Mouse (Mus musculus) megakaryocyte-erythroid progenitor cell, adult 5-6 weeks (primary cell): ENCODE results near the gene Erc2. TPM values are rescaled to one million over a fixed set of nuclear protein-coding genes. Genes with fewer than 3 reads are reported as not detected.

ENCODE experiments used
- ATAC-seq: replicated peaks from 2 replicates; pipeline ENCODE4 v1.8.0; 2016; ENCODE audit warnings: mild to moderate bottlenecking, inconsistent platforms; ENCODE audit not compliant: severe bottlenecking, poor library complexity, low FRiP score, low TSS enrichment
- total RNA-seq, 2 experiments: library from RNA; stranded (forward) in 1 of 2; stranded (reverse) in 1 of 2; fragments of 200-1000, 215-1000 nt in 1 of 2; fragments of >200 nt in 1 of 2; fragmentation: Nextera tagmentation in 1 of 2; gene quantifications; 2 replicates each; pipeline ENCODE4 v1.2.3; 2014 to 2017

The Erc2 gene
- total RNA-seq, 2 experiments from 2014 or later, result not detected

DNA sequence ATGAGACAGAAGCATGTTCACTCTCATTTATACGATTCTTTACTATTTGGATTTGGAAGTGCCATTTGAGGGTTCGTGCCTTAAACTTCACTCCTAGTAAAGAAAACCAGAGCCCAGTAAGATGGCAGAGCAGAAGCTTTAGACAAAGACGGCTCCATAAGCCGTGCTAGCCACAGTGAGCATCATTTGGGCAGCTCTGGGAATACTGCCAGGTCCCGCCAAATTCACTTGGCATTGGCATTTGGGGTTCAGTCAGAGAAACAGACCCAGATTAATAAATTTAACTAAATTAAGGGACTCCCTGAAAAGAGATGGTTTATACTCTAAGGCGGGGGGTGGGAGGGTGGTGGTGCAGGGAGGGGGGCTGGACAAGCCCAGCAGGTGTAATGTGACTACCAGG is 401.0 kb downstream of the Erc2 start:
- no peak for ATAC-seq

DNA sequence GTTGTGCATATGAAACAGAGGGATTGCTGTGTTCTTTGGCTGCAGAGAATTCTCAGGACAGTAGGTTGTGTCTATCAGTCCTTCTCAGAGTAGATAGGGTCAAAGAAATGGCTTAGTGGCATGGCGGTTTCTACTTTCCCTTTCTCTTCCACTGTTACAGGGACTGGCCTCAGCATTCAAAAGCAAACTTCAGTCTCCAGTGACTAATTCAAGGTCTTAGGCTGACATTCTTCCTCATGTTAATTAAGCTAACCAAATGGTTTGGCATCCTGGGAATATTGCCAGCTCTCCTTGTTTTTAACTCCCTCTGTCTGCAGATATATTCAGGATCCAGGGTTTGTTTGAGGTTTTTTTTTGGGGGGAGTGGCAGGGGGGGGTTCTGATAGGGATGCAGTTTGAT is 408.6 kb downstream of the Erc2 start:
- ATAC-seq, result no peak

DNA sequence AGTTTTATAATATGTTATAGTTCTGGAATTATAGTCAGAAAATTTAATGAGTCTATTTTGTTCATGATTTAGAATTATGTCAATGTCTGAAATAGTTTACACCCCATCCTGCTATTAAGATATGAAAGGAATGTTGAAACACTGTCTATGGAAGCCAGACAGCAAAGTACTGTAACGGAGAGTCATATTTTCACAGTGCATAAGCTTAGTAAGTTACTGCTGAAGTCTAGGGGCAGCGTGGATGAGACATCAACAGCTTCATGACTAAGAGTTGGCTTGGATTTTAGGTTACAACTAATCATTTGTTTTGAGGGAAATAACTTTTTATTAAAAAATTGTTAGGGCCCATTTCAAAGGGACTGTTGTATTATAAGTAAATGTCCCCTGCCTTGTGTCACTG is 412.8 kb downstream of the Erc2 start:
- no peak for ATAC-seq

DNA sequence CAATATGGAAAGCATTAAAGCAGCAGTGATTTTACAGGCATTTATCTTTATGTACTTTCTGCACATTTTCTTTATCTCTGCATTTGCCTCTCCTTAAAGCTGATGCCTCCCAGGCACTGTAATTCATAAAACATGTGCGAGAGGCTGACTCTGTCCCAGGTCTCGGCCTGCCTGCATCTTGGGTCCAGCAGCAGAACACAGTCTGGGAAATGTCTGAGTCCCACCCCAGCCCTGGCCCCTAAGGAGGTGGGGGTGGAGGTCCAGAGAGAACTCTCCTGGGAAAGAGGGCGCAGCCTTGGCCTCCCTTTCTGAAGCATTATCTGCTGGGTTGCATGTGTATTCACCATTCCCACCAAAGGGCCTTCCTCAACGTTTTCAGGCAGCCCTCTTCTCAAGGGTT is 420.9 kb downstream of the Erc2 start:
- ATAC-seq, result no peak

DNA sequence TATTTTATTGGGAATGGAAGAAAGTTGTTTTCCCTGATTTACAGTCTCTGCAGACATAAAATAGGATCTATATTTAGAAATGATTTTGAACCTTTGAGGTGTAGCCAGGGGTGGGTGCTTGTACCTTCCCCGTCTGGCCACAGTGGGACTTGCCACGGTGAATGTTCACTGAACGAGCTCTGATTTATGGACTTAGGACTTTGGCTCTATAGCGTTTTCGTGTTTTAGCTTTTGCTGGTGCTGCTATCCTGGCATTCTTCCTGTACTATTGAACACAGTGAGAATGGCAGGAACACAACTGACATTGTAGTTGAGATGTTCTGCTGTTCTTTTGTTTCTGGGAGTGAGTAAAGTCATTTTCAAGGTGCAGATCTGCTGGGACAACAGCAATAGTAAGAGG is 429.4 kb downstream of the Erc2 start:
- ATAC-seq, result no peak

DNA sequence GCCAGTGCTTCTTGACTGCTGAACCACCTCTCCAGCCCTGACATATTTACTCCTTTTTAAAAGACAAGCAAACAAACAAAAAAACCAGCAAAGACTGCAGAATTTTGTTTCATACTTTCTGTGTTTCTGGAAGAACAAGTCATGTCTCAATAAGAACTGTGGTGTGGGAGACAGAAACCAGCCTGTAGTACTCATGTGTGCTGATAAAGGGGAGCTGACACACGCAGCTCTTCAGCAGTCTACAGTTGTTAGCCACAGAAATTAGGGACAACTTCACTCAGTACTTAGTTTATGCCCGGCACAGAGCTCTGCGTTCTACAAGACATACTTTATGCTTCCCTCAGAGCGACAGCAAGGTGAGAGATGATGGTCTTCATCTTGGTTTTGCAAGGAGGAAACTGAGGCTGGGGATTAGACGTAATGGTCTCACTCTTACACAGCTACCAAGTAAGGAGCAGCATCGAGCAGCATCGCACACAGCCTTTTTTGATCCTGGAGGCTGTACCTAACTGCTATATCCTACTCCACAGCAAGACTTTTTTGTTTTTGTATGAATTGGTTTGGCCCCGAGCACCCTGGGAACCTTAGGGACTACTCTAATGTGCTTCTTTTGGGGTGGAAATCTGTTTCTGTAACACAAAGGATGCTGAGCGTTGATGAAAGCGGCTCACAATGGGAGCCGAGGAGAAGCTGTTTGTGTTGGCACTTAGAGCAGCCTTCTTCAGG is 435.1 kb downstream of the Erc2 start:
- ATAC-seq, result no peak

DNA sequence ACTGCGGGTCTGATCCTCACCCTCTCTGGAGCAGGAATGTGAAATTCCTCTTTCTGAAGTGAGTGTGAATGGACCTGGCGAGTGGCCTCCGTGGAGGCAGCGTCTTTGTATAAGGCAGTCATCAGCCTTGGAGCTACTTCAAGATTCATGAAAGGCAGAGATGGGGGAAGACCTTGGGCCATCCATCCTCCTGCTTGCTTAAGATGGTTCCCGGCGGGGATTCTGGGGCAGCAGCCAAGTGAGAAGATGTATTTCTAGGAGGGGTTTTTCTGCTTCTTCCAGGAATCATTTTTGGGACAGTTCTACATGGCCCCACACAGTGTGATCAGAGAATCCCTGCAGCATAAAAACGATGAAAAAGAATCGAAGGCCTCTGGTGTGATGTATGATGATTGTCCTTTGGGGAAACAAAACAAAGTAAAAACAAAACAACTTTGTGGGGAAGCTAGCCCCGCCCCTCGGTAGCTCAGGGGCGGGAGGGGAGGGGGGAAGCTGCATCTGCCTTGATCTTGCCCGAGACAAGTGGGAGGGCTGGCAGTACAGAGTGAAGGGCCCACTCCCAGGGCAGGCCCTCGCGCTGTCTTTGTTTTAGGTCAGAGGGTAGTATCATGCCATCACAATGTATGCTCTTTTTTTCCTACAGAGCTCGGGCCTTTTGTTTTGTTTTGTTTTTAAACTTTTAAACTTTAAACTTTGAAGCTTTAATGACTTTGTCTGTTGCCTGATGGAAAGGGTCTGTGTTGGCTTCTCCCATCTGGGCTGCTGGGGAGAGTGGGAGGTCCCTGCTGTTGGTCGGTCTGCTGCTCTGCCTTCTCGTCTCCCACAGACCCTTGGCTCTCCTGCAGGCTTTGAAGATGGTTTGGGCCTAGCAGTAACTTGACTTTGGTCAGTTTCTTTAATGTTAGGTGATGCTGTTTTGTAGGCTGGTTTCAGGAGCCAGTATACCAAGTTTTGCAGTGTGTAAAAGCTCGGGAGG is 435.9 kb downstream of the Erc2 start:
- ATAC-seq, result no peak

DNA sequence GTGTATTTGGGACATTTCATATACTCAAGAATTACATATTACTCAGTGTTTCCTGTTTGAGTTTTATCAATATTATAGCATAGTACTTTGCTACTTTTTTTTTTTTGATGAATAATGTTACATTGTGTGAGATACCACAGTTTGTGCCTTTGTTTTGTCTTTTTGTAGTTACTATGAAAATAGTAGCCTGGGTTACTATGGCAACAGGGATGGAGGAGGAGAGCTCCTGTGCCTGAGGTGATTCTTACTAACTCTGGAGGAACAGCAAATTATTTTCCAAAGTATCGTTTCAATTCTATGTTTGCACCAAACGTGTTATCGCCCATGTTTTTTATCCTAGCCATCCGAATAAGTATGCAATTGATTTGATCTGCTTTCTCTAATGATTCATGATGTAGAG is 438.7 kb downstream of the Erc2 start:
- no peak for ATAC-seq

DNA sequence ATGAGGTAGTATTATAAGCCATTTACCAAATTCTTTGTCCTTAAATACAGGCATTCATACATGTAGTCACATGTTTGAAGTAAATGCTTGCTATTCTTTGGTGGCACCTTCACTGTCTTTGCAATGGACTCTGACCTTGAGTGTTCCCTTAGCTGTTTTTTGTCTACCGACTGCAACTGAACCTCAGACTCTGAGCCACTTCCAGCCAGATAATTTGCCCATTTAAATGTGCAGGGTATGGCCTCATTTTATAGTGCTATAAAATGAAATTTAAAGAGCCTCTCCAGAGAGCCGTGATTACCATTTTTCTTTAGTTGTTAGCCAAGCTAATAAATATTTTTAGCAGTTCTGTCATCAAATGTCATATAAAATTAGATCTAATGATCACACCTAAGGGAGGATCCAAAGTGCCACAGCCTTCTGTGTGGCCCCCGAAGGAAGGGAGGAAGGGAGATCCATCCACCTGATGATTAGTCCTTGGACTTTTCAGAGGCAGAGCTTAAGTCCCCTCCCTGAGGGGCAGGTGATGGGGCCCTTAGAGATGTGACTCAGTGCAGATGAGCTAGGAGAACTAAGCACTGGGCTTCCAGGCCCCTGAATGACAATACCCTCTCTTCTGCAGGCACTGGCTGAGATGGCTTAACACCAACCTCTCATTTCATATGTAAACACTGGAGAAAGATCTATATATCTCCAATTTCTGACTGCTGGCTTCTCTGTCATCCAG is 439.6 kb downstream of the Erc2 start:
- no peak for ATAC-seq

DNA sequence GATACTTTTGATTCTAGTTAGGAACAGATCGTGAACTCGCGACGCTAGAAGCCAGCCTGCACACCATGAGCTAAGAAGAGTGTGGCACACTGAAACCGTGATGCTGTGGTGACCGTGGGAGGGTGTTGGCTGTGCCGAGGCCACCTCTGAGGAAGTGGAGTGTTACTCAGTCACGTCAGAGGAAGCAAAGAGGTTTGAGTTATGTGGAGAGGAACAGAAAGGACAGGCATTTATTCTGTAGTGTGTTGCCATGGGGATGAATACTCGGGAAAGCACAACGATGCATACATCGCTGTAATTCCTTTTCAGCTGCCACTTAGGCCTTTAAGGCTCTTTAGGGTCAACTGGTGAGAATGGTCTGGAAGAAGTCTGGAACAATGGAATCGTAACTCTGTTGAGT is 445.8 kb downstream of the Erc2 start:
- no peak for ATAC-seq

DNA sequence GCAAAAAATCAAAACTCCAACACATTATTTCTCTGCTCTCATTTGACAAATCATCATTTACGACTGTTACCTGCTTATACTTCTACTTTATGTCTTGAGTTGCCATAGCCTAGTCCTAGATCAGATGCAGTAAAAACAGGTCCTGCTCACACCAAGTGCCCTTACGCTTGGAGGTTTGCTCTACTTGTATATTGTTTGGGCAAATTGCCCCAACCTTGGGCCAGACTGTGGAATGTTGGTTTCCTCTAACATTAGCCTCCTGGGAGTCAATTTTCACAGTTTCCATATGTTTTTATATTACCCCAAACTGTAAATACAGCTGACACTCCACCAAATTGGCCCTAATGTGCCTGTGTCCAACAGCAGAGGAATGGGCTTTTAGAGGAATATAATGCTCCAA is 447.6 kb downstream of the Erc2 start:
- no peak for ATAC-seq

DNA sequence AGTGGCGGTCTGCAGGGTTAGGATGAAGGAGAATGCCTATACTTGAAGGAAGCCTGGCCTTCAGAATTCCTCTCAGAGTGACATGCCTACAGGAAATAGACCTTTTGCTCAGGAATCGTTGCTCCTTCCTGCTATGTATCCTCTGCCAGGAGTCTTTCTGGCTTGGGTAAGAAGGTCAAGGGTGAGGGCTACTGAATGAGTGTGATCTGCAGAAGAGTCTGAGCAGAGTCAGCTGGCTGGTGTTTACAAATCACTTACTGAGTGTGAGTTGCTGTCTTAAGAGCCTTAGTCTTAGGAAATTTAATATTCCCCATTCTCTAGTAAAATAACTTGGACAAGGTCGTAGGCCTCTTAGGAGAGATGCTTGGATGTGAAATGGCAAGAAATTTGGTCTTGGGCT is 450.3 kb downstream of the Erc2 start:
- no peak for ATAC-seq

DNA sequence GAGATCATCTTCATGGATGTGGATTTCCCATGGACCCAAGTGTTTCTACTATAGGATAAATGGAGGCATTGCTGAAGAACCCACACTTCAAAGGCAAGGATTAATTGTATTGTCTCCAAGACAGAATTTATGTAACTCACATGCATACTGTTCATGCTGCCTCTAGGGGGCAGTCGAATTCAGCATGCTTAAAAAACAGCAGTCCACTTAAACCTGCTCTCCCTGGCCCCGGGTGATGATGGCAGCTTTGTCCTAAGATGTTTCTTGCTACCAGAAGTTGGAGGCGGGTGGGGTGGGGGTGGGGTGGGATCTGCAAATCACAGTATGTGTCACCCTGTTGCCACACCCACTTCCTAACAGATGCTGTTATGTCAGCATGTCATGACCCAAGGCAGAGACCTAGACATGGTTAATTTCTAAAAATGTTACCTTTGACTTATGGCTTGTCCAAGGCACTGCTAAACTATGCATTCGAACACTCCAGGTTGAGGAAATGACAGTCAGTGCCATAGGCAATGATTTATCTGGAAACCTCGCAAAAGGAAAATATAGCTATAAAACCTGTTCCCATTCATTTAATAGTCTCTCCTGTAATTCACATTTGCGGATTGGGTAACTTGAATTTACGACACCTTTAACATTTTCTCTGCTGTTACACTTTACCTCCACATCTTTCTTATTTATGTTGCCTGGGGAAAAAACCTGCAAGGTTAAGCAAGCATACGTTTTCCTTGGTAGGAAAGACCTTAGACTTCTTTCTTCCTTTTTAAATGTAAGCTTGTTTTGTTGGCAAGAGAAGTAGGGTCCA is 467.6 kb downstream of the Erc2 start:
- no peak for ATAC-seq

DNA sequence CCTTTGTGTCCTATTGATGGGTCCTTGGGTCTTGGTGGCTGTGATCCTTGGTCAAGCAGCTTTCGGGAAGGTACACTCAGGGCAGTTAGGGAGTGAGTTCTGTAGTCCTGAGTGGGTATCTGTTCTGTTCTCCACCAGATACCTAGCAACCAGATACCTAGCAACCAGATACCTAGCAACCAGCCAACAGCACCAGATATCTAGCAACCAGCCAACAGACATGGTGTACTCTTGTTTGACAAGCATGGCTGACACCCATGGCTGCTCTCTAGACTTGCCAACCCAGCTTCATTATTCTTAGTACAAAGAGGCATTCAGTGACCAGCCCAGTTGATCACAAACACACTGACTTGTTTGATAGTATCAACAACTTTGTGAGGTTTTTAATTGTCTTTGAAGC is 469.1 kb downstream of the Erc2 start:
- ATAC-seq, result no peak

DNA sequence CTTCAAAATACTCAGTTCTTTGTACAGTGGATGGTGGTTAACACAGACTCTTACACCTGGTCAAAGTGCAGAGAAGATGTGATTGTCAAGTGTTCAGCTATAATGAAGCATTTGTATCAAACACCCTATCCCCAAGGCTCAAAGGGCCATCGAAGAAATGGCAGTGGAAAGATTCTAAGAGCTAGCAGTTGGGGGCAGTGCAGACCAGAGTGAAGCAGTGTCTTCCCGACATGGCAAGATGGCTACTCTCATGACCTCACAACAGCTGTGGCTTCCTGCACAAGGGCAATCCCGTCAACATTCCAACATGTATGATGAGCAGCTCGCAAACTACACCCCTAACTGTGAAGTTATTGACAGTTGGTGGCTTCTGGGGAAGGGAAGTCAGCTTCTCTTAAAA is 471.0 kb downstream of the Erc2 start:
- ATAC-seq, result no peak

DNA sequence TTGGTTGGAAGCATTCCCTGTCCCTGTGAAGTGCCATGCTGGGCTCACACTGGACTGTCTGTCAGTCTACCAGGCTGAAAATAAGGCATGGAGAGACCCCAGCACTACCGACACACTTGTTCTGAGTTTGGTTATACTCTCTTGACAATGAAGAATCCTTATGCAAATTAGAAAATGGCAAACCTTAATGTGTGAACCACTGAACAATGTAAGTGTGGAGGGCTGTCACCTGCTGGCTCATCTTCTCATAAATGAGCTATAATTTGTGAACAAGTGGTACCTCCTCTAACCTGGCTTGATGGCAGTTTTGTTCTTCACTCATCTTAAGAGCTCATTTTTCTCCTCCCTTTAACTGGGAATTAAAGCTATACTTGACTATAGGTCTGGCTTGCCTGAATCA is 471.7 kb downstream of the Erc2 start:
- ATAC-seq, result no peak

DNA sequence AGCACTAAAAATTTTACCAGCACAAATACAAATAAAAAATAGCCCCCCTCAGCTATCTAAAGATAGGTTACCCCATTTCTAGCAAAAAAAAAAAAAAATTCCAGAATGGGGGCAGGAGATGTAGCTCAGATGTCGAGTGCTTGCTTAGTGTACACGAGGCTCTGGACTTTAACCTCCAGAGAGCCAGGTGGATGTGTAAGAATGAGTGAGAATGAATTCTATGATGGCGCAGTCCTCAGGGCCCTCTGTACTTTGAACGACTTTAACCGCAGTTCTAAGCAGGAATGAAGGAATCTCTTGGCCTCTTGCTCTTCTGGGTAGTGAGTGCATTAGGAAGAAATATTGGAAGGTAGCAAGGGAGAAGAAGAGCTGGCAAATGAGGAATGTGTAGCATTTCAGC is 476.9 kb downstream of the Erc2 start:
- no peak for ATAC-seq

DNA sequence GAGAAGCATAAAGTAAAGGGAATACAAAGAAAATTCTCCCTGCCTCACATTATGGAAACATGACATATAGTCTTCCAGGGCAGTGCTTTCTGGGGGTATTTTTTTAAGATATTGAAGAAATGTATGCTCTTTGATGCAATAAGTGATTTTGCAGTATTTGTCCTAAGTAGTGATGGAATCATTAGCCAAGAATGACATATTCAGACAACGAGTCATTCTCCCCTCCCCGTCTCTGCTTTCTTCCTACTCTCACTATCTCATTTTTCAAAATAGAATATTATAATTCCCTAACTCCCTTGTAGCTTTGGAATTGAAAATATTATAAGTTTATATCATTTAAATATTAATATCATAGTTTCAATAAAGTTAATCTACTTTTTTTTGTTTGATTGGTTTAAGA is 490.9 kb downstream of the Erc2 start:
- ATAC-seq, result no peak

DNA sequence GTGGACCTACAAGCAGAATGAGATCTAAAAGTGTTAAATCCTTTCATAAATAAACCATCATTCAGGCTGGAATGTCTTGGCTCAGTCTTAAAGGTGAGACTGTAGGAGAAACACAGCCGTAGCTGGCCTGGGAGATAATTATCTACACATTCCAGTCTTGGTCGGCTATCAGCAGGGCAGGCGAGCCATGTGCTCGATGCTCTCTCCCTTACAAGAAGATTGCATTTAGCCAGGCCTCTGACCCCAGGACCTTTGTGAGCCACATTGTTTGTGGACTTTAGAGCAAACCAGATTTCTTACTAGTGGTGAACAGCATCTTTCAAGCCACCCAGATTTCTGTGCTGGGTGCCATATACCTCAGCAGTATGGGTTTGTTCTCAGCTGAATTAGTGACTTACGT is 498.6 kb downstream of the Erc2 start:
- no peak for ATAC-seq
